Mouse (Mus musculus) kidney, postnatal 10 days (tissue): Measurements from ENCODE around the gene Kmt5a.
A peak's percentile ranks its signal among the peaks of the same experiment; 100 is the strongest.
"Not testable (repeated sequence)": the region's sequence is repeated elsewhere in the genome, so short reads cannot be mapped to it uniquely, and the experiment has no call there.

Experiments used
- DNase-seq: peaks from one replicate; pipeline ENCODE4 v3.0.0; 2021; ENCODE audit warnings: mixed read lengths

The Kmt5a gene

DNA sequence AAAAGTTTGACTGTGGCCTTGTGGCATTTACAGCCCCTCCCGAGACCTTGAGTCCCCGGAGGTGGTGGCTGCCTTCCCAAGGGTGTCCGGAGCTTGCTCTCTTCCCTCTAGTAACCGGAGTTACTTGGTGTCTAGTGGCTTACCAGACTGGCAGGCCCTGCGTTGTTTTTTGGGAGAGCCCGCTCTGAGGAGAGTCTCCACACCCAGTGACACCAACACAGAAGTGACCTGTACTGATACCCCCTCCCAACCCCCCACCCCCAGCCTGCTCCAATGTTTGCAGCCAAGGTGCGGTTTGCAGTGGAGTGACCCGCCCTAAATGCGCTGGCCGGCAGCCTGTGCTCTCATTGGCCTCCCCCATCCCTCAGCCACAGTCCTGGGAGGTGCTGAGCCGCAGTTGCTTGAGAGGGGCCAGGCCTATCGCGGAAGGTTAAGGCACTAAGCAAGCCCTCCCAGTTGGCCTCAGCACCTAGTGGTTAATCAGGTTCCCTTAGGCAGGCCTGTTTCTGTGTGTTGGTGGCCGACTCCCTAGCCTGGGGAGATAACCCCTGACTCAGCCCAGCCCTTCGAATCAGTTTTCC is 6.7 kb downstream of the Kmt5a start:
- DNase-seq: peak; percentile 76

DNA sequence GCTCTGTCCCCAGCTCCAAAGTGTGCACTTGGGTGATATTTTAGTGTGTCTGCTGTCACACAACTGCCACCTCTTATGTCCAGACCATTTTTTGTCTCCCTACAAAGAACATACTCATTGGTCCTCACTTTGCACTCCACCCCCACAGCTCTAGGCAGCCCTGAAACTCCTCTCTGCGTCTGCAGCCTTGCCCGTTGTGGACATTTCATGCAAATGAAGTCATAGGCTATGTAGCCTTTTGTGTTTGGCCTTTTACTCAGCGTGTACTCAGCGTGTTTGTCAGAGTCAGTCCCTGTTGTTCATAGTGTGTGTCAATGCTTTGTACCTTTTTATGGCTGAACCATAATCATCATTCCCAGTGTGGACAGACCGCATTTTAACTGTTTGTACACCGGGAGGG is 9.8 kb downstream of the Kmt5a start:
- no peak for DNase-seq

DNA sequence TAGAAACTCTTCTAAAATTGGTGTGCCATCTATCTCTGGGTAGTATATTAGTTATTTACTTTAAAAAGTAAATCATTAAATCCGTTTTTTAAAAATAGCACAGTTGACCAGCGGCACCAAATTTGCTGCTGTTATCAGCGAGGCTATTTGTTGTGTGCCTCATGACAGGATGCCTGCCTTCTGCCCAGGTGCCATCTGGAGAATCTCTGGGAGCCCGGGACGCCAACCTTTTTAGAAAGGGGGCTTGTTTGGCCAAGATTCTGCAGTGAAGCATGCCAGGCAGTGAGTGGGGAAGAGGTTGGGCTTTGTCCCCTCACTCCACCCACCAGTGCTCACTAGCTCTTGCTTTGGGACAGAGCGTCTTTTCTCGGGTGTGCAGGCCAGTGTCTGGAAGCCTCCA is 10.3 kb downstream of the Kmt5a start:
- no peak for DNase-seq

DNA sequence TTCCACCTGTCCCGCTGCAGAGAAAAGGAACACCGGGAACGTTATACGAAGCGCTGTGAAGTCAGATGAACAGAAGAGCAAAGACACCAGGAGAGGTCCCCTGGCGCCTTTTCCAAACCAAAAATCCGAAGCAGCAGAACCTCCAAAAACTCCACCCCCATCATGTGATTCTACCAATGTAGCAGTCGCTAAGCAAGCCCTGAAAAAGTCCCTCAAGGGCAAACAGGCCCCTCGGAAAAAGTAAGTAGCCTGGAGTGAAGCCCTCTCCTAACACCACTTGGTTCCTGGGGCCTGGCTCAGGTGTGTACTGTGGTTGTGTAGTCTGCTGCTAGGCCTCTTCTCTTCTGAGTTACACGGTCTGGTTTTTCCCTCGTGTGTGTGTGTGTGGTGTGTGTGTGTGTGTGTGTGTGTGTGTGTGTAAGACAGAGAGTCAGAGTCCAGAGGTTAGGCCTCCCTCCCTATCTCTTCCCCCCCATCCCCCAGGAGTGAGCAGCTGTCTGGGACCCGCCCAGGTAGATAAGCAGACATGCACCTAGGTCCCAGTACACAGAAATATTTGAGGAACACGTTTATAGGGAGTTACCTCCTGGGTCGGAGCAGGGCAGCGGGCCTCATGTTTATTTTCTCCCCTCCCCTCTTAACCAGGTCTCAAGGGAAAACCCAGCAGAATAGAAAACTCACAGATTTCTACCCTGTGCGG is 11.1 kb downstream of the Kmt5a start:
- no peak for DNase-seq

DNA sequence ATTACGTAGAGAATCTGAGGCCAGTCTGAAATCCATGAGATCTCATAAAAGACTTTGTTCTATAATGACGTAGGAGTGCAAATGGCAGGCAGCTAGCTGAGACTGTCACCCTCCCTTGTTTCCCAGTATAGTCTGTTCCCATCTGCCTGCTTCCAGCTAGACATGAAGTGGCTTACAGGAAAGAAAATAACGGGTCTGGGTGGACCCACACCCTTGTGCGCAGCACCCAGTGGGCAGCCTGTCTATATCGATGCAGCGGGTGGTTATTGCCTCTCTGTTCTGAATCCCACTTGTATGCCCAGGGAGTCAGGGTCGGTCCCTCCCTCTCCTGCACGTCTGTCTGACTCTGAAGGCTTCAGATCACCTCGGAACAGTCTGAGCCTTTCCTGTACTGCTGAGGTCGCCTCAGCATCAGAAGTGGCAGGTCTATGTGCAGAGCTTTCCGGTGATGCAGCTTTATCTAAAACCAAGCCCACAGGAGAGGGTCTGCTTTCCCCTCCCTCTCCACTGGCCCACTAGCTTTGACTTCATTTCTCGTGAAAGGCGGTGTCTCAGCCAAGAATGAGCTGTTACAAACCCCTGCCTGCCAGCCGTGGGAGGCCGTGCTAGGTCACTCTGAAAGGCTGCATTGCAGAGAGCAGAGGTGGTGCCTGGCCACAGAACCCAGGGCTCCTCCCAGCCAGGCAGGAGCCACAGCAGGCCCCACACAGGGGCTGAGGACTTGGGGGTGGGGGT is 12.9 kb downstream of the Kmt5a start:
- peak; percentile 49 for DNase-seq

DNA sequence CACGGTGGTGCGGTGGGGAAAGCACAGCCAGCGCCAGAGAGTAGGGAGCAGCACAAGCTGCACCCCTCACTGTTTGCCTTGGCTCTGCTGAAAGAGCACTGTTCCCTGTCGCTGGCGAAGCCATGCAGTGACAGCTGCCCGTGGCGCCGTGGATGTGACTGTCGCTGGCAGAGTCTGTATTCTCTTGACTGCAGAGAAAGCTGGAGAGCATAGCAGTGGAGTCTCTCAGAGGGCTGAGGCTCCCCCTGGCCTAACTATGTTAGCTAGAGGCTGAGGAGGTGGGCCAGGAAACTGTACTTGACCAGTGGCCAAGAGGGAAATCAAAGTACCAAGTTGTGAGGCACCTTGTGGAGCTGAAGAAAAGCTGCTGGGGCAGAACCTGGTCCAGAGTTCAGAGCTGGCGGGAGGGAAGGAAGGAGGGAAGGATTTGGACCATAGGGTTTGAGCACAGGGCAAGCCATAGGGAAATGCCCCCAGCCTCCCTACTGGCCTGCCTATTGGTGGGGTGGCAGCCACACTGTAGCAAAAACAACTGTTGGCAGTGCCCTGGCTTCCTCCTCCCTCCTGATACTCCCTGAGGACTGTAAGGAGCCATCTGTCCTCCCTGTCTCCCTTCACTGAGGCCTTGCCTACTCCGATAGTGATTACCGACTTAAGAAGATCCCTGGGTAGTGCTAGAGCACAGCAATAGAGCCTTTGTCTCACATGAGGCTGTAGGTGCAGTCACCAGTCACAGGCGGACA is 13.8 kb downstream of the Kmt5a start:
- DNase-seq: peak; percentile 63

DNA sequence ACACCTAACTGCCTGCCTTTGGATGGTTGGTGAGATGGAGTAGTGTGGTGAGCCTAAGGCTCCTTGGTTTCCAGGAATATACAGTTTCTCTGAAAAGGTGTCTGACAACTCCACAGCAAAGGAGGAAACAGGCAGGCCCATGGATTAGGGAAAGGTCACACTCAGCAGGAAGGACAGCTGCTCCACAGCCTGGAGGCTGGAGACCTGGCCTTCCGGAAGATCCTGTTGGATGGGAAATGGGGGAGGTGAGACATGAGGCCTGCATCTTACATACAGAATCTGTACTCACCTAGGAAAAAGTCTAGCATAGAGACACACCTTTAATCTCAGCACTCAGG is 14.3 kb downstream of the Kmt5a start:
- DNase-seq: no peak

DNA sequence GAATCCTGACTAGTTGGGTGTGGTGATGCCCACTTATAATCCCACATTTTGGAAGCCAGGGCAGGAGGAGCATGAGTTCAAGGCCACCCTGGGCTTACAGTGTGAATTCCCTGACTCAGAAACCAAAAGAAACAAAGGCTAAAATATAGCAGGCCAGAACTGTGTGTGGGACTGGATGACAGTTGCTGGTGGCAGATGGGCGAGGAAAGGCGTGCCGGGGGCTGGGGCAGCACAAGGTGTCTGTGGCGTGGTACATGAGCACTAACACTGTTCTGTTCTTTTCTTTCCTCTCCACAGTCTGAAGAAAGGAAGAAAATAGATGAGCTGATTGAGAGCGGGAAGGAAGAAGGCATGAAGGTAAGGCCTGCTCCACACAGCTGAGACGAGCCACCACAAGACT is 17.0 kb downstream of the Kmt5a start:
- DNase-seq: no peak

DNA sequence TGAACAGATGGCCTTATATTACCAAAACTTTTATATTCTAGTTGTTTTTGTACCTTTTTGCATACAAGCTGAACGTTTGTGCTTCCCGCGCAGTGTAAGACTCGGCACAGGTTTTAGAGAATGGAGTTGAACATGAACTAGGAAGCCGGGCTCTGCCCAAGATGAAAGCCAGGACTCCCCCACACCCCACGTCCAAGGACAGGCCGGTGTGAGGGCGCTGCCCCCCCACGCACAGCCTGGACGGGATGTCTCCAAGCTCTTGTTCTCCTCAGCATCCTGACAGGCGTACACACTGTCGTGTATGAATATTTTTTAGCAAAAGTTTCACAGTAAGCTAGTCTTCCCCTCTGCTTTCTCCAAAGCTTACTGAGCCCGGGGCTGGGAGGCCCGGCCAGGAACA is 21.2 kb downstream of the Kmt5a start:
- DNase-seq: not testable (repeated sequence)

DNA sequence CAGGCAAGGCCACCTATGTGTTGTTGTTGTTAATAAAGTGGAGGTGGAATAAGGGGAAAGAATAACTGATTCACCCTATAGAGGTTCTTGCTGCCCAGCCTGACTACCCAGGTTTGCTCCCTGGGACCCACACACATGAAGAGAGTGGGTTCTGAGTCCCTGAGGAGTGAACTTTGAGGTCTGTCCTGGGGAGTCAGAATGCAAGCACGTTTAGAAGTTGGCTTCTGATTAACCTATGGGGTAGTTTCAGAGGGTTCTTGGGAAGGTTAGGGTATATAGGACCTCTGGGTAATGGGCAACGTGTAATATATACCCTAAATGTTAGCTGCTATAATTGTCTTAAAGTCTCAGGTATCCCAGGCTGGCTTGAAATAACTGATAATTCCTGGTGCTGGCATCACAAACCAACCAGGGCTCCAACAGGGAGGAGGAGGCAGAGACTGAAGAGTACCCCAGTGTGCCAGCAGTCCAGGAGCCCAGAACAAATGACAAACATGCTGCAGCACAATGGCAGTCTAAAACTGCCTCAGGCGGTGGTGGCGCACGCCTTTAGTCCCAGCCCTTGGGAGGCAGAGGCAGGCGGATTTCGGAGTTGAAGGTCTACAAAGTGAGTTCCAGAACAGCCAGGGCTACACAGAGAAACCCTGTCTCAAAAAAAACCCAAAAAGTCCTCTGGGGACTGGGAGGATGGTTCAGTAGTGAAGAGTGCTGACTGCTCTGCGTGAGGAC is 22.7 kb downstream of the Kmt5a start:
- no peak for DNase-seq

DNA sequence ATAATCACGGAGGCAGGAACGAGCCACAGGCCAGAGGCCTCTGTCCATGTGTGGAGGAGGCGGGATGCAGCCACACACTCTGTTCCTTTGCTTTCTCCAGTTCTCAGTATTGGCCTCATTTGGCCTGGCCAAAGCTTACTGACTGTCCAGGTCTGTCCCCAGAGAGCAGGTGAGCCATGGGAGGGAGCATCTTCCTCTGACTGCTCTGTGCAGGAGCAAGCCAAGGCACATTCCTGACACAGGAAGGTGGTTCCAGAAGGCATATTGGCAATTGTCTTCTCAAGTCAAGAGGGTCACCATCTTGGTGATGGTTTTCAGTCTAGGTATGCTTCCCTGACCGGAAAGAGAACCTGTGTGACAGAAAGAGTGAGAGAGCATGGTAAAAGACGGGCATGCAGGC is 23.7 kb downstream of the Kmt5a start:
- DNase-seq: no peak

DNA sequence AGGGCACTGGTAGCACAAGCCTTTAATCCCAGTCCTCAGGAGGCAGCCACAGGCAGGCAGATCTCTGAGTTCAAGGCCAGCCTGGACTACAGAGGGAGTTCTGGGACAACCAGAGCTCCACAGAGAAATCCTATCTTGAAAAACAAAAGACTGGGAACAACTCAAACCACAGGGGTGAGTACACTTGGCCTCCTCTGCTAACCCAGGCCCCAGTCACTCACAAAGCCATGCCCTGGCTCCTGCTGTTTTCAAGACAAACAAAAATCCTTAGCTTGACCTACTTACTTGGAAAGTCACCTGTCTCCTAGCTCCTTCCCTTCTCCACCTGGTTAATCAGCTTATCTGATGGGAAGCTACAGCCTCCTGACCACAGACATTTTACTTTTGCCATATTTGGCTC is 25.2 kb downstream of the Kmt5a start:
- DNase-seq: no peak

DNA sequence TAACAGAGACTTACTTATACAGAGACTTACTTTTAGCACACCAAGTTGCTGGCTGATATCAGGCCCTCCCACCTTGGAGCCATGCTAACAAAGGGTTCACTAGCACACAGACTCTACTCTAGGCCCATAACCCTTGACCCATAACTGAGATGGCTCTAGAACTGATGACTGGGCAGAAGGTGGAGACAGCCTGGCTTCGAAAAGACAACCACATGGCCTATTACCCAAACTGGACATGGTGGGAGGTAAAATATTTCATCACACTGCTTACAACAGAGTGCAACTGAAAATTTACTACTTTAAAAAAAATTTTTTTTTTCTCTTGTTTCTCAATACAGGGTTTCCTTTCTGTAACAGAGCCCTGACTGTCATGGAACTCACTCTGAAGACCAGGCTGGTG is 28.0 kb downstream of the Kmt5a start:
- DNase-seq: no peak

DNA sequence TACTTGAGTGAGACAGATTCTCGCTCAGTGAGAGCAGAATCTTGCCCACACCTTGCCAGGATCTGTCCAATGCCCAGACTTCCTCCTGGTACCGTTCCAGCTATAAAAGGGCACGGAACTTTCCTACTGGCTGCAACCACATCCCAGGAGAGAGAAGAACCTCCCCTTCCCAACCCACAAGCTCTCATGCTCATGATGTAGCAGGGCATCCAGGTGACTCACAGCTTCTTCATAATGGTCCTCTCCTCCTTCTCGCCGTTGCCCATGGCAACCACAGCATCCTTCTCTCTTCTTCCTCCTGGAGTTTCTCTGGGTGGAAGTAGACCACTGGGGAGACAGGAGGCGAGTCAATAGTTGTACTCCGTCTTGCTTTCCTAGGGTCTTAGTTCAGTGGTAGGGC is 28.6 kb downstream of the Kmt5a start:
- DNase-seq: no peak

DNA sequence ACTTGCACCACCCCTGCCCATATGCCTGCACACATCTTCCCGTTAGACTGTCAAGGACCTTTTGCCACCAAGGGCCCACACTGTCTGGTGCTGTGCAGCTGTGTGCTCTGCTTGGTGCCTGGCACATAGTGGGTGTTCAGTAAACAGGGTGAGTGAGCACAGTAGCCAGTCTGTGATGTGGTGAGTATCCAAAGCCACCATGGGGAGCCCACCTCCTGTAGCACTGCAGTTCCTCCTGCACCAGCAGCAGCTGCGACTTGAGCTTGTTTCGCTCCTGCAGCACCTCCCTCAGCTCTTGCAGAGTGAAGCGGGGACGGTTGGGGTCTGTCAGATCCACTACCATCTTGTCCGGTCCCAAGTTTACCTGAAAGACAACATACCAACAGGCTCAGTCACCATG is 29.8 kb downstream of the Kmt5a start:
- no peak for DNase-seq

DNA sequence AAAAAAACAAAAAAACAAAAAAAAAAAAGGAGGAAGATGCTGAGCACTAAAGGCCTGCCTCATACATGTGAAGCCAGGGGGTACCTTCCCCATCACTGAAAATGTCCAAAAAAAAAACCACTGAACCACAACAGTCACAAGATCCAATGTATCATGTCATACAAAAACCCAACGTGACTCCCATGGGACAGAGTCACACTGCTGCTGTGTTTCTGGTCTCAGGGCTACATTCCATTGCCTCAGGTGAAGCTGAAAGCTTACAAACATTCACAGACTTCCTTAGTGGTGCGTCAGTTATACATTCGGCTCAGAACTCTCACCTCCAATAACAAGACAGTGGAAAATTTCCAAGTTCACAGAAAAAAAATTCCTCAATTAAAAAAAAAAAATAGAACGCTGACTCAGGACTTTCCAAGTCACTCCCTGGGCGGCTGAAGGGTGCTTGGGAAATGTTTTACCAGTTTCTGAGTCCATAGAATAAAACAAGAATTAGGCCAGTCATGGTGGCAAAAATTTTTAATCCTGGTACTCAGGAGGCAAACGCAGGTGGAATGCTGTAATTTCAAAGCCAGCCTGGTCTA is 31.0 kb downstream of the Kmt5a start:
- no peak for DNase-seq

DNA sequence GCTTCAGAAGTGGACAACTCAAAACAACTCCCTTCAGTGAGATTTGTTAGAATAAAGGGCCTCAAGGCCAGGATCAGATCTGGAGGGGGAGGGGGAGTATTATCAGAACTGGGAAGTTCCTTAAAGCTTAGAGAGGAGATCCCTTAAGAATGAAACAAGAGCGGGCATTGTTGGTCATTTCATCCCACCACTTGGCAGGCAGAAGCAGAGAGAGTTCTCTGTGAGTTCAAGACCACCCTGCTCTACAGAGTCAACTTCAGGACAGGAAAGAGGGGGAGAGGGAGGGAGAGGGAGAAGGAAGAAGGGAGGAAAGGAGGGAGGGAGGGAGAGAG is 39.1 kb downstream of the Kmt5a start:
- DNase-seq: no peak

DNA sequence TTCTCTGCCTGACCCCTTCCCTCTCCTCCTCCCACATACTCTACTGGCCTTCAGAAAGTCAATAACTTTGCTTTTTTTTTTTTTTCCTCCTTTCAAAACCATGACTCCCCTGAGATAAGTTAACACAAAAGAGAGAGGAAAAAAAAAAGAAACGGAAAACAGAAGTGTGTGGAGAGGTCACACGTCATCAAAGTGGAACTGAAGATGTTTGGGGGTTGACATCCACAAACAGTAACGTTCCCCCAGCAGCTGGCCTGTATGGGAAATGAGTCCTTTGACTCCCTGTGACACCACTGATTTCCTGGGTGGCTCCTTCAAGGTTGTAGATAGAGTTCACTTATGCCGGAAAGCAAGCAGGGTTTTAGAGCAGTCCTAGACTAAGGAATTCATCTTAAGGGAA is 40.4 kb downstream of the Kmt5a start:
- no peak for DNase-seq

DNA sequence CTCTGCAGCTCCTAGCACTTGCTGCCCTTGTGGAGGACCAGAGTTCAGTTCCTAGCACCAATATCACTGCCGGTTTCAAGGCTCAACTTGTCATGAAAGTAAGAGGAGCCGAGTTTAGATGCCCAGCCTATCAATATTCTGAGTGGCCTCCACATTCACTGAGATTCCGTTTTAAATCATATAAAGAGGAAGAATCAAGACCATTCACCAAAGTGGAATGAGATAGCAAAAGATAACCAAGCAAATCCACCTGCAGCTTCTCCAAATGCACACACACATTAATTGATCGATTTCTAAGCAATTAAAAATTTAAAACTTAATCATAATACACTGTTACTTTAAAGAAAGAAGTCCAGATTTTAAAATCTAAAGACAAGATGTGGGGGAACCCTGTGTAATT is 42.0 kb downstream of the Kmt5a start:
- DNase-seq: no peak

DNA sequence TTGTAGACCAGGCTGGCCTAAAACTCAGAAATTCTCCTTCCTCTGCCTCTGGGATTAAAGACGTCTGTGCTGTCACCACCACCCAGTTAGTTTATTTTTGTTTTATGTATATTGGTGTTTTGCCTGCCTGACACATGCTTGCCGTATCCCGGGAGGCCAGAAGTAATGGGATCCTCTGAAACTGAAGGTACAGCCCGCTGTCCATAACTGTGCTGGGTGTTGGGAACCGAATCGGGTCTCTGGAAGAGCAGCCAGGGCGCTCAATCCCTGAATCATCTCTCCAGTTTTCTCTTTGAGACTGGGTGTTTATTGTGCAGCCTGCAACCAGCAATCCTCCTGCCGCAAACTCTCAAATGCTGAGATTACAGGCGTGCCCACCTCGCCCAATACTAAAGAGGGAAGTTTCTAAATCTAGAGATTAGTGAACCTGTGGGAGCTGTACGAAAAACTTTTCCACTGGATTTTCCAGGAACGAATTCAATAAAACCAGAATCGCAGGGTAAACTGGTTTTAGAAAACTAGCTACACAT is 42.8 kb downstream of the Kmt5a start:
- DNase-seq: peak; percentile 41

DNA sequence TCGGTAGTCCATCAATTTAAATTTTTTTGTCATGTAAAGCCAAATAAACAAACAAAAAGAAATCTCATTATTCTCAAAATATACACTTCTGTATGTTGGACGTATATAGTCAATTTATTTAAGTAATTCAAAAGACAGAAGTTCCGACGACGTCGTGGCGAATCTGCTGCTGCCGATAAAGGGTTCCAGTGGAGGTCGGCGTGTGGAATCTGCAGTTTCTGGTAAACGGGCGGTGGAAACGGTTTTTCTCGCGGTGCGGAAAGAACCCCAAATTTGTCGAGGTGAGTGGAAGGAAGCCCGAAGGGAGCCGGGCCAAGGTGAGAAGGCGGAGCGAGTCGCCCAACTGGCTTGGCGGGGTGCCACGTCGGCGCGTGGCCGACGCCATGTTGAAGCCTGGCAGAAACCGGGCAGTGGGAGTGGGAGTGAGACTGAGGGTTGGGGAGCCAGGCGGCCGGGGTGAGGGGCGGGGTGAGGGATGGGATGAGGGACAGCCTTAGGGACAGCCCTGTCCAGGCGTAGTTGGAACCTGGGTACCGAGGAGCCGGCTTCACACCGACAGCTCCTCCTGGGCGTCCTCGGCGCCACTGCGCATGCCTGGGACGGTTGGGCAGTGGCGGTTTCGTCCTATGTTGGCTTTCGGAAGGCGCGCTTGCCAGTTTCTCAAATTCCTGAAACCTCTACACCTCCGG is 43.4 kb downstream of the Kmt5a start, which contains the start of gene Snrnp35:
Gene Snrnp35 (plus strand): TSS at position 169 of the 689 bp plus-strand sequence.
- DNase-seq: peak; percentile 94
